Mouse (Mus musculus) kidney, postnatal 0 days (tissue): ENCODE data around the gene Gm49384. TPM values are rescaled to one million over a fixed set of nuclear protein-coding genes. Genes with fewer than 3 reads are reported as not detected.

Experiments used
- ATAC-seq: fragments of 200-750 bp; cut with Nextera tagmentation; replicated peaks from 2 replicates; pipeline ENCODE4 v1.8.0; 2017; ENCODE audit warnings: low read depth, moderate number of reproducible peaks, moderate TSS enrichment, moderate library complexity; ENCODE audit not compliant: low FRiP score
- DNase-seq: peaks from one replicate; pipeline ENCODE4 v3.0.0-alpha.2; 2016; ENCODE audit warnings: low spot score
- H3K27ac ChIP-seq: fragments of 300-500 bp; sonication (generic); 2 replicates; pipeline ENCODE4 v1.5.1; 2014; ENCODE audit warnings: mild to moderate bottlenecking
- H3K27me3 ChIP-seq: fragments of 300-500 bp; sonication (generic); 2 replicates; pipeline ENCODE4 v1.6.1; 2014; ENCODE audit warnings: low read length, mixed read lengths; ENCODE audit not compliant: insufficient read depth
- H3K36me3 ChIP-seq: fragments of 300-500 bp; sonication (generic); 2 replicates; pipeline ENCODE4 v1.6.1; 2014; ENCODE audit warnings: low read length, mixed read lengths; ENCODE audit not compliant: insufficient read depth
- H3K4me1 ChIP-seq: fragments of 300-500 bp; sonication (generic); replicated peaks from 2 replicates; pipeline ENCODE4 v1.6.1; 2014; ENCODE audit warnings: antibody characterized with exemption, low read length, mixed read lengths; ENCODE audit not compliant: insufficient read depth
- H3K4me2 ChIP-seq: fragments of 300-500 bp; sonication (generic); 2 replicates; pipeline ENCODE4 v1.6.1; 2014; ENCODE audit warnings: mild to moderate bottlenecking, low read length, moderate library complexity, mixed read lengths
- H3K4me3 ChIP-seq: fragments of 300-500 bp; sonication (generic); replicated peaks from 2 replicates; pipeline ENCODE4 v1.5.1; 2014; ENCODE audit warnings: low read depth, low read length
- H3K9ac ChIP-seq: fragments of 300-500 bp; sonication (generic); 2 replicates; pipeline ENCODE4 v1.6.1; 2014; ENCODE audit warnings: low read depth, low read length
- H3K9me3 ChIP-seq: fragments of 300-500 bp; sonication (generic); replicated peaks from 2 replicates; pipeline ENCODE4 v1.6.1; 2016; ENCODE audit warnings: low read length, inconsistent platforms, mixed read lengths
- CTCF ChIP-seq: IDR thresholded peaks from 2 replicates; pipeline ENCODE4 v1.5.1; 2016; ENCODE audit warnings: antibody characterized with exemption, low read depth, mild to moderate bottlenecking, moderate library complexity
- WGBS: fragments of 180-500 bp; shearing (Covaris S2); extraction: QIAGEN DNeasy Blood & Tissue Kit; methylation state at CpG from one replicate; pipeline ENCODE4 v1.1.7; 2014; 5-methylcytosine and 5-hydroxymethylcytosine counted together
- polyA plus RNA-seq: library from polyadenylated mRNA; unstranded; fragments of >200 nt; fragmentation: Nextera tagmentation; extraction: Ambion mirVana; gene quantifications from 2 replicates; pipeline ENCODE4 v1.2.1, GENCODE M21; 2015

Gene Gm49384
- polyA plus RNA-seq, 1 experiment from 2014 or later = 17.1 TPM

DNA sequence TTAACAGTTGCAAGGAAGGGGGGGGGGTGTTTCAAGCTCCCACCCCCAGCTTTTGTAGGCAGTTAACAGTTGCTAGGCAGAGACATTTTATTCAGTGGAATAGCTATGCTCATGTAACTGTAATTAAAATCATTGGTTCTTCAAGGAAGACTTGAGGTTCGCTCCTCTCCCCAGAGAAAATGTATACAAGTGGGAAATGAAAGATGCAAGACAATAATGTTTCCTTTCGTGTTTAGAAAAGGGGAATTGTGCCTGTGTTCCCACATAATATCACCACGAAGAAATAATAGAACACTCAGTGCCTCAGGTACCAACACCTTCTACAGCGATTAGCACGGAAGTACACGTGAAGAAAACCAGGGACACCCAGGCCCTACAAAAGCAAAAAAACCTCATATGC, 36.8 kb upstream of the Gm49384 start, which contains the start of gene Klhdc1:
Klhdc1 (plus strand) TSS at position 301 of the 400 bp plus-strand sequence.
- H3K27ac ChIP-seq = peak within 1 kb of the TSS; percentile 67
- H3K4me3 ChIP-seq = peak within 1 kb of the TSS; percentile 64
- peak within 1 kb of the TSS; percentile 81 for H3K9ac ChIP-seq
- no peak for DNase-seq
- peak within 1 kb of the TSS; percentile 82 for H3K4me2 ChIP-seq
- no peaks in the 10 kb centered on the region for H3K27me3 ChIP-seq
- WGBS = 70% methylated on average over 6 of the region's 6 CpGs
- no peaks in the 10 kb centered on the region for H3K9me3 ChIP-seq
- no peak for TF ChIP-seq CTCF
- no peak for ATAC-seq
- no peaks in the 10 kb centered on the region for H3K4me1 ChIP-seq
- no peaks in the 10 kb centered on the region for H3K36me3 ChIP-seq

DNA sequence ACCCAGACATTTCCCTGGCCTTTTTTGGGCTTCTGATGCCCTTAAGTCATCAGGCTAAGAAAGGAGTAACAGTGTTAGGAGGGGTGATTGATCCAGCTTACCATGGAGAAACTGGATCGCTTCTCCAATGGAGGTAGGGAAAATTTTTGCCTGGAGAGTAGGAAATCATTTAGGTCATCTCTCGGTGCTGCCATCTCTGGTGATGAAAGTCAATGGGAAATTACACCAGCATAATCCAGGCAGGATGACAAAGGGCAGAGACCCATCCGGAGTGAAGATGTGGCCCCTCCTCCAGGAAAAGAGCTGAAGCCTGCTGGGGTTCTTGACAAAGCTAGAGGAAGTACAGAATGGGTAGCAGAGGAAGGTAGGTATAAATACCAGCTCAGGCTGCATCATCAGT, 34.2 kb upstream of the Gm49384 start:
- Histone ChIP-seq H3K36me3 (no peaks in the 10 kb centered on the region), H3K27me3 (no peaks in the 10 kb centered on the region), H3K4me1 (no peaks in the 10 kb centered on the region), H3K4me2 (no peak overlapping the region), H3K9me3 (no peaks in the 10 kb centered on the region), H3K4me3 (no peak overlapping the region), H3K9ac (no peak overlapping the region), H3K27ac (no peak overlapping the region)
- no peak for ATAC-seq
- DNase-seq = peak; percentile 32
- peak; percentile 41; the same call in 1 of the 2 replicates for TF ChIP-seq CTCF
- WGBS = 37% methylated on average over 3 of the region's 3 CpGs

DNA sequence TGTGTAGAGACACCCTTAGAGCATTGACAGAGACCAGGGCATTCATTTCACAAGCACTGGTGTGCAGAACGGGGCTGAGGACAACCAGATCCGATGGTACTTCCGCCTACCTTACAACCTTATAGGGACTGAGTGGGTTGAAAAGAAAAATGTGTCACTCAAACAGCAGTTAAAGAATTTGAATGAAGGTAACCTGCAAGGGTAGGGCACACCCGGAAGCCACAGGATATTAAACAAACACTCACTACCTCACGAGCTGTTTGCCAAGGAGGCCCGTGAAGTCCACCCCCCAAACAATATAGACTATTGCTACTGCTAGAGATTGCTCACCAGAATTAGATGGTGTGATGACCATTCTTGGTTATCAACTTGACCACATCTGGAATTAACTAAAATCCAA, 31.7 kb upstream of the Gm49384 start:
- no peak for TF ChIP-seq CTCF
- no peak overlapping the region for H3K27ac ChIP-seq
- H3K4me3 ChIP-seq = no peak overlapping the region
- H3K9ac ChIP-seq = no peak overlapping the region
- no peaks in the 10 kb centered on the region for H3K4me1 ChIP-seq
- H3K27me3 ChIP-seq = no peaks in the 10 kb centered on the region
- DNase-seq (no peak), ATAC-seq (no peak)
- H3K9me3 ChIP-seq = no peaks in the 10 kb centered on the region
- no peak overlapping the region for H3K4me2 ChIP-seq
- H3K36me3 ChIP-seq = no peaks in the 10 kb centered on the region
- WGBS = 92% methylated on average over 6 of the region's 6 CpGs

DNA sequence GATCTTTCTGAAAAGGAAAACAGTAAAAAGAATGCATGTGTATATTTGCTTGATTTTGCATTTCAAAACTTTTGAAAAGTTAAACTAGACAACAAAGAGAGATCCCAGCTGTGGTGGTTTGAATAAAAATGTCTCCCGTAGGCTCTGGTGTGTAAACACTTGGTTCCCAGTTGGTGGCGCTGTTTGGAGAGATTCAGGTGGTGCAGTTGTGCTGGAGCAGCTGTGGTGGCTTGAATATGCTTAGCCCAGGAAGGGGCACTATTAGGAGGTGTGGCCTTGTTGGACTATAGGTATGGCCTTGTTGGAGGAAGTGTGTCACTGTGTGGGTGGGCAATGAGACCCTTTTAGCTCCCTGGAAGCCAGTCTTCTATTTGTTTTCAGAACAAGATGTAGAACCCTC, 25.2 kb upstream of the Gm49384 start:
- Histone ChIP-seq H3K4me3 (no peak overlapping the region), H3K4me1 (0 out of 2 replicates have a peak, but pooled peaks cover 3% of the 10 kb centered on the region), H3K36me3 (no peaks in the 10 kb centered on the region), H3K9me3 (no peaks in the 10 kb centered on the region), H3K4me2 (no peak overlapping the region), H3K9ac (no peak overlapping the region), H3K27ac (no peak overlapping the region), H3K27me3 (no peaks in the 10 kb centered on the region)
- ATAC-seq (no peak), DNase-seq (peak; percentile 50)
- TF ChIP-seq CTCF = peak; percentile 54
- 70% methylated on average over 2 of the region's 2 CpGs for whole genome bisulfite sequencing

DNA sequence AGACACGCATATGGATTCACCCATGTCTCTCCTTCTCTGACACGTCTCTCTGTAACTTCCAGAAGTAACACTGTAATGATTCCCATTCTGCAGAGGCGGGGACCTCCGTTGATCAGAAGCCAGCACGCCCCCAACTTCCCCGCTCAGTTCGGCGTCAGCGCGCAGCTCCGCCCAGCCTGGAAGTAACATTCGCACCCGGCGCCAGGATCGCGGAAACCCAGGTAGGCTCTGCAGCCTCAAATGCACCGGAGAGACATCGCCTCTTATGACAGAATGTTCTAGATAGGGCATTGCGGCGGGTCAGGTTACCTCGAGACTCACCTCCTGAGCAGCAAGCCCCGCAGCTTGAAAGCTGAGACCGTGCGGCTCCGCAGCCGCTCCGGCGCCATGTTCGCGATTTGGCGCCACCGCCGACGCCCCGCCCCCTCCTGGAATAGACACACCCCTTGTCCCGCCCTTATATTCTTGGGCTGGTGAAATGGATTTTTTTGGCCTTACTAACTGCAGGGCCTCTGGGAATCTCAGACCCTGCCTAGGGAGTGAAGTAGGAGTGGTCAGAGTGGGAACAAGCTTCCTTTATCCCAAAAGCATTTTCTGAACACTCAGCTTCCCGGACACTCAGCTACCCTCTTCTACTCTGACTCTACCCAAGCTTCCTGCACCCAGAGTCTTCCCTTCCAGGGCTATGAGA, 23.9 kb upstream of the Gm49384 start, which contains the start of gene Pole2:
Pole2 (minus strand) TSS at position 420 of the 691 bp plus-strand sequence.
- DNase-seq (peak; percentile 95), ATAC-seq (peak; percentile 93)
- peak within 1 kb of the TSS; percentile 80 for H3K27ac ChIP-seq
- under 1% methylated on average over 37 of the region's 37 CpGs for WGBS
- peak within 1 kb of the TSS; percentile 74 for H3K4me3 ChIP-seq
- peak within 1 kb of the TSS; percentile 63 for H3K9ac ChIP-seq
- H3K36me3 ChIP-seq = no peaks in the 10 kb centered on the region
- TF ChIP-seq CTCF = peak; percentile 27; the same call in 1 of the 2 replicates
- H3K4me2 ChIP-seq = peak within 1 kb of the TSS; percentile 50
- H3K4me1 ChIP-seq = 0 out of 2 replicates have a peak, but pooled peaks cover 3% of the 10 kb centered on the region
- no peaks in the 10 kb centered on the region for H3K27me3 ChIP-seq
- H3K9me3 ChIP-seq = no peaks in the 10 kb centered on the region

DNA sequence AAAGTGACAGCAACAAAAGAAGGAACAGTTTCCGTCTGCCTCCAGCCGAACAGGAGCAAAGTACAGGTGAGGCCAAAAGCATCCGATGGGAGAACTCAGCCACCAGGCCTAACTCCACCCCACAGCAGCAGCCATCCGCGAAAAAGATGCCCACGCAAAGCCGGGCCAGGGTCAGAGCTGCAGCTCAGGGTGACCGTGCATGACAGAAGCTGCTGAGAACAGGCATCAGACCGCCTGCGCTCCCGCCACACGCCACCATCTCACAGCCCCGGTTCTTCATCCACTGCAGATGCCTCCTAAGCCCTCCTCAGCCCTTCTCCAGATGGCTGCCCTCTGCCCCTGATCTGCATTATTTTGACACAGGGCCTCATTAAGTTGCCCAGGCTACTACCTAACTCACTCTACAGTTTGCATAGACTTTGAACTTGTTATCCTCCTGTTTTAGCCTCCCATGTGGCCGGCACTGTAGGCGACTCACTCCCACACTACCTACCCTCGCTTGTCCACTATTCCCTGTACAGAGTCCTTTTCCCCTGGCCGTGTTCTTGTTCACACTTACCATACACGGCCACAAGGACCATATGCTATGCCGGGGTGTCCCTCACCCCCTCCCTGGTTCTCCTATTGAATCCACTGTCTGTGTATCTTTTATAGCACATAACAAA, 16.7 kb upstream of the Gm49384 start:
- DNase-seq (peak; percentile 40), ATAC-seq (peak; percentile 80)
- Histone ChIP-seq H3K9ac (no peak overlapping the region), H3K27ac (no peak overlapping the region; the same call in 1 of the 2 replicates), H3K9me3 (no peaks in the 10 kb centered on the region), H3K36me3 (0 out of 2 replicates have a peak, but pooled peaks cover 8% of the 10 kb centered on the region), H3K4me3 (no peak overlapping the region), H3K4me1 (no peaks in the 10 kb centered on the region), H3K27me3 (no peaks in the 10 kb centered on the region), H3K4me2 (no peak overlapping the region)
- no peak for TF ChIP-seq CTCF
- 59% methylated on average over 19 of the region's 19 CpGs for WGBS
